Mouse (Mus musculus): ENCODE measurements around the gene Vwce. TPM values are rescaled to one million over a fixed set of nuclear protein-coding genes. Genes with fewer than 3 reads are reported as not detected.

Gene Vwce
- polyA plus RNA-seq, 1 experiment from 2014 or later, result 0.36 TPM

- no peaks in the 10 kb centered on the region for H3K36me3 ChIP-seq (ENCODE audit: control insufficient read depth, insufficient read depth, low read length)
- WGBS, result 72% methylated on average over 7 of the region's 7 CpGs
These were observed 3.8 kb downstream of the Vwce start for GRCm38 (mm10) chr19:10637840-10638239.

DNA sequence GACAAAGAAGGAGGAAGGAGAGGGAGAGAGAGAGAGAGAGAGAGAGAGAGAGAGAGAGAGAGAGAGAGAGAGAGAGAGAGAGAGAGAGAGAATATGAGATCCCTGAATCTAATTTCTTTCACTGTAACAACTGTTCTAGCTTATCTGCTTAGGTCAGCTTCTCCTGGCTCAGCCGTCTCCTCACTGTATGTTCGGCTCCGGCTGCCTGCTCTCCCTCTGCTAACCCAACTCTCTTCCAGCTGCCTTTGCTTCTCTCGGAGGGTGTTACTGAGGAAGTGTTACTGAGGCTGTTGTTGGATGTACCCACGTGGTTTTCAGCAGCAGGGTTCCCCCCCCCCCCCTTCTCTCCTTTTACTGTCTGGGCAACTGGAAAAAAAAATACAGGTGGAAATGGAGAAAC, 6.1 kb downstream of the Vwce start:
- WGBS, result 29% methylated on average over 5 of the region's 5 CpGs
- H3K27me3 ChIP-seq (ENCODE audit: control insufficient read depth, insufficient read depth, low read length), result peaks cover 3% of the 10 kb centered on the region; the same call in 1 of the 2 replicates
- H3K4me1 ChIP-seq (ENCODE audit: control insufficient read depth, insufficient read depth, low read length), result no peaks in the 10 kb centered on the region; the same call in 1 of the 2 replicates
- no peak overlapping the region for H3K4me3 ChIP-seq (ENCODE audit: low read depth, low read length)
- H3K27ac ChIP-seq (ENCODE audit: low read depth, low read length), result no peak overlapping the region
- no peak for DNase-seq (ENCODE audit: low spot score, missing footprints)
- no peaks in the 10 kb centered on the region for H3K36me3 ChIP-seq (ENCODE audit: control insufficient read depth, insufficient read depth, low read length)
- H3K9me3 ChIP-seq (ENCODE audit: control insufficient read depth, low read length), result no peaks in the 10 kb centered on the region
- ATAC-seq (ENCODE audit: low FRiP score), result no peak
- no peak overlapping the region for H3K9ac ChIP-seq (ENCODE audit: low read length)
- H3K4me2 ChIP-seq, result no peak overlapping the region

More at GRCm38 (mm10) chr19:10637840-10638239, 3.8 kb downstream of the Vwce start:
- H3K9ac ChIP-seq (ENCODE audit: low read length), result no peak overlapping the region
- peaks cover 3% of the 10 kb centered on the region; the same call in 1 of the 2 replicates for H3K27me3 ChIP-seq (ENCODE audit: control insufficient read depth, insufficient read depth, low read length)
- no peak for DNase-seq (ENCODE audit: low spot score, missing footprints)
- H3K9me3 ChIP-seq (ENCODE audit: control insufficient read depth, low read length), result no peaks in the 10 kb centered on the region
- H3K27ac ChIP-seq (ENCODE audit: low read depth, low read length), result no peak overlapping the region
- ATAC-seq (ENCODE audit: low FRiP score), result no peak
- no peak overlapping the region for H3K4me2 ChIP-seq
- H3K4me3 ChIP-seq (ENCODE audit: low read depth, low read length), result no peak overlapping the region
- H3K4me1 ChIP-seq (ENCODE audit: control insufficient read depth, insufficient read depth, low read length), result peaks cover 8% of the 10 kb centered on the region

GRCm38 (mm10) chr19:10640589-10641378, 6.8 kb downstream of the Vwce start:
- no peaks in the 10 kb centered on the region for H3K4me1 ChIP-seq (ENCODE audit: control insufficient read depth, insufficient read depth, low read length)
- ATAC-seq (ENCODE audit: low FRiP score), result no peak
- H3K4me3 ChIP-seq (ENCODE audit: low read depth, low read length), result no peak overlapping the region
- H3K27ac ChIP-seq (ENCODE audit: low read depth, low read length), result no peak overlapping the region
- no peak overlapping the region for H3K9ac ChIP-seq (ENCODE audit: low read length)
- no peaks in the 10 kb centered on the region for H3K9me3 ChIP-seq (ENCODE audit: control insufficient read depth, low read length)
- no peaks in the 10 kb centered on the region for H3K36me3 ChIP-seq (ENCODE audit: control insufficient read depth, insufficient read depth, low read length)
- no peak overlapping the region for H3K4me2 ChIP-seq
- WGBS, result 49% methylated on average over 13 of the region's 13 CpGs
- H3K27me3 ChIP-seq (ENCODE audit: control insufficient read depth, insufficient read depth, low read length), result no peaks in the 10 kb centered on the region
- DNase-seq (ENCODE audit: low spot score, missing footprints), result no peak

GRCm38 (mm10) chr19:10645616-10646015, 11.6 kb downstream of the Vwce start:
- ATAC-seq (ENCODE audit: low FRiP score), result no peak
- Histone ChIP-seq H3K9ac (ENCODE audit: low read length) (no peak overlapping the region), H3K4me2 (no peak overlapping the region), H3K27ac (ENCODE audit: low read depth, low read length) (no peak overlapping the region), H3K9me3 (ENCODE audit: control insufficient read depth, low read length) (no peaks in the 10 kb centered on the region), H3K27me3 (ENCODE audit: control insufficient read depth, insufficient read depth, low read length) (no peaks in the 10 kb centered on the region), H3K4me1 (ENCODE audit: control insufficient read depth, insufficient read depth, low read length) (no peaks in the 10 kb centered on the region), H3K4me3 (ENCODE audit: low read depth, low read length) (no peak overlapping the region), H3K36me3 (ENCODE audit: control insufficient read depth, insufficient read depth, low read length) (no peaks in the 10 kb centered on the region)
- DNase-seq (ENCODE audit: low spot score, missing footprints), result no peak
- WGBS, result 84% methylated on average over 2 of the region's 2 CpGs

DNA sequence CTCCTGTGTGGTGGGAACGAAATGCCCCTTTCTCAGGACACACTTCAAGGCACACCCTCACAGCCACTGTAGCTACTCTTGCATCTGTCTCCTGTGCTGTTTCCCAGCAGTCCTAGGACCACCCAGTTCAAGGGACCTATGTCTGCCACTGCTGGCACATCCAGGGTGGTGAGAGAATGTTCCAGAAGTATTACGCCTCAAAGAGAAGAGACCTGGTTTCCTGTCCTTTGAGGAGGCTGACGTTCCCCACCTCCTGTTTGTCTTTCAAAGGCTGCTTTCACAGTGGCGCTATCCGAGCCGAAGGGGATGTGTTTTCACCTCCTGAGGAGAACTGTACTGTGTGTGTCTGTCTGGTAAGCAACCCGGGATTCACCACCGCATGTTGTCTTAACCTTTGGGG, 14.1 kb downstream of the Vwce start:
- Histone ChIP-seq H3K27me3 (ENCODE audit: control insufficient read depth, insufficient read depth, low read length) (no peaks in the 10 kb centered on the region), H3K27ac (ENCODE audit: low read depth, low read length) (no peak overlapping the region), H3K4me2 (no peak overlapping the region), H3K9me3 (ENCODE audit: control insufficient read depth, low read length) (no peaks in the 10 kb centered on the region), H3K9ac (ENCODE audit: low read length) (no peak overlapping the region), H3K36me3 (ENCODE audit: control insufficient read depth, insufficient read depth, low read length) (no peaks in the 10 kb centered on the region), H3K4me3 (ENCODE audit: low read depth, low read length) (no peak overlapping the region), H3K4me1 (ENCODE audit: control insufficient read depth, insufficient read depth, low read length) (no peaks in the 10 kb centered on the region)
- 79% methylated on average over 8 of the region's 8 CpGs for WGBS
- DNase-seq (ENCODE audit: low spot score, missing footprints), result no peak
- no peak for ATAC-seq (ENCODE audit: low FRiP score)

DNA sequence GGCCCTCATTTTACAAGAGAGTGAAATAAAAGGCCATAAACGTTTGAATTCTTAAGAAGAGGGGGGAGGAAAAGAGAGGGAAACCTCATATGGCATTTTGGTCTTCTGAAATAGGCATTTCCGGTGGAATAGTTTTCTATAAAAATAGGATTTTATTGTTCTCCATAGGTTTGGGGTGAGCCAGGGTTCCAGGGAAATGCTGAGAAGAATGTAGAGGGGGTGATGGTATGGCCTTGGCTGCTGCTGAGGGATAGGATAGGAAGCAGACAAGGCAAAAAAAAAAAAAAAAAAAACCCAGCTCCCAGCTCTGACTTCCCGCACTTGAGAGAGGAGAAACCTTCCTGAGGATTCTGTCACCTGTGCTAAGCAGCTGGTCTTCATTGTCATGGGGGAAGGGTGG, 22.0 kb downstream of the Vwce start:
- H3K4me2 ChIP-seq, result no peak overlapping the region
- H3K36me3 ChIP-seq (ENCODE audit: control insufficient read depth, insufficient read depth, low read length), result no peaks in the 10 kb centered on the region
- WGBS, result 68% methylated on average over 3 of the region's 3 CpGs
- DNase-seq (ENCODE audit: low spot score, missing footprints) (no peak), ATAC-seq (ENCODE audit: low FRiP score) (no peak)
- H3K4me3 ChIP-seq (ENCODE audit: low read depth, low read length), result no peak overlapping the region
- no peaks in the 10 kb centered on the region for H3K4me1 ChIP-seq (ENCODE audit: control insufficient read depth, insufficient read depth, low read length)
- no peak overlapping the region for H3K9ac ChIP-seq (ENCODE audit: low read length)
- H3K9me3 ChIP-seq (ENCODE audit: control insufficient read depth, low read length), result no peaks in the 10 kb centered on the region
- H3K27me3 ChIP-seq (ENCODE audit: control insufficient read depth, insufficient read depth, low read length), result no peaks in the 10 kb centered on the region
- no peak overlapping the region for H3K27ac ChIP-seq (ENCODE audit: low read depth, low read length)

GRCm38 (mm10) chr19:10657742-10658141, 23.7 kb downstream of the Vwce start:
- Histone ChIP-seq H3K4me2 (no peak overlapping the region), H3K4me3 (ENCODE audit: low read depth, low read length) (no peak overlapping the region), H3K9me3 (ENCODE audit: control insufficient read depth, low read length) (no peaks in the 10 kb centered on the region), H3K36me3 (ENCODE audit: control insufficient read depth, insufficient read depth, low read length) (no peaks in the 10 kb centered on the region), H3K27me3 (ENCODE audit: control insufficient read depth, insufficient read depth, low read length) (no peaks in the 10 kb centered on the region), H3K9ac (ENCODE audit: low read length) (no peak overlapping the region), H3K27ac (ENCODE audit: low read depth, low read length) (no peak overlapping the region), H3K4me1 (ENCODE audit: control insufficient read depth, insufficient read depth, low read length) (no peaks in the 10 kb centered on the region)
- DNase-seq (ENCODE audit: low spot score, missing footprints) (no peak), ATAC-seq (ENCODE audit: low FRiP score) (no peak)
- WGBS, result 89% methylated on average over 5 of the region's 5 CpGs

GRCm38 (mm10) chr19:10658406-10658805, 24.4 kb downstream of the Vwce start:
- 86% methylated on average over 2 of the region's 2 CpGs for WGBS

GRCm38 (mm10) chr19:10661373-10661772, 27.4 kb downstream of the Vwce start:
- Histone ChIP-seq H3K4me1 (ENCODE audit: control insufficient read depth, insufficient read depth, low read length) (no peaks in the 10 kb centered on the region), H3K9me3 (ENCODE audit: control insufficient read depth, low read length) (no peaks in the 10 kb centered on the region), H3K4me2 (no peak overlapping the region), H3K27me3 (ENCODE audit: control insufficient read depth, insufficient read depth, low read length) (no peaks in the 10 kb centered on the region), H3K9ac (ENCODE audit: low read length) (no peak overlapping the region), H3K36me3 (ENCODE audit: control insufficient read depth, insufficient read depth, low read length) (no peaks in the 10 kb centered on the region), H3K4me3 (ENCODE audit: low read depth, low read length) (no peak overlapping the region), H3K27ac (ENCODE audit: low read depth, low read length) (no peak overlapping the region)
- WGBS, result 78% methylated on average over 5 of the region's 5 CpGs
- ATAC-seq (ENCODE audit: low FRiP score) (no peak), DNase-seq (ENCODE audit: low spot score, missing footprints) (no peak)

More at GRCm38 (mm10) chr19:10658406-10658805, 24.4 kb downstream of the Vwce start:
- H3K9me3 ChIP-seq (ENCODE audit: control insufficient read depth, low read length), result no peaks in the 10 kb centered on the region
- no peak for DNase-seq (ENCODE audit: low spot score, missing footprints)
- H3K4me3 ChIP-seq (ENCODE audit: low read depth, low read length), result no peak overlapping the region
- no peaks in the 10 kb centered on the region for H3K36me3 ChIP-seq (ENCODE audit: control insufficient read depth, insufficient read depth, low read length)
- no peaks in the 10 kb centered on the region for H3K27me3 ChIP-seq (ENCODE audit: control insufficient read depth, insufficient read depth, low read length)
- no peak overlapping the region for H3K4me2 ChIP-seq
- no peaks in the 10 kb centered on the region for H3K4me1 ChIP-seq (ENCODE audit: control insufficient read depth, insufficient read depth, low read length)
- no peak overlapping the region for H3K9ac ChIP-seq (ENCODE audit: low read length)
- ATAC-seq (ENCODE audit: low FRiP score), result no peak
- no peak overlapping the region for H3K27ac ChIP-seq (ENCODE audit: low read depth, low read length)

Data from midbrain, embryonic 11.5 days (tissue).